Mouse (Mus musculus) MEL (cell line): ENCODE data around the gene Nup210l. TPM values are rescaled to one million over a fixed set of nuclear protein-coding genes. Genes with fewer than 3 reads are reported as not detected.
A peak's percentile ranks its signal among the peaks of the same experiment; 100 is the strongest.
"Not testable (repeated sequence)": the region's sequence is repeated elsewhere in the genome, so short reads cannot be mapped to it uniquely, and the experiment has no call there.

Experiments used
- DNase-seq: peaks from one replicate; pipeline ENCODE4 v3.0.0; 2011; ENCODE audit warnings: low read depth, low spot score
- H3K27ac ChIP-seq: 2 replicates; pipeline ENCODE4 v1.5.1; 2012; ENCODE audit warnings: low read depth, mild to moderate bottlenecking, control low read depth, low read length, moderate library complexity; ENCODE audit not compliant: control insufficient read depth
- H3K27me3 ChIP-seq, 2 experiments: fragments of 150-350 bp in 1 of 2; sonication (generic) in 1 of 2; 2 replicates each; pipeline ENCODE4 v1.6.1; 2012; ENCODE audit warnings: low read length in 2 of 2, mild to moderate bottlenecking in 2 of 2, improper control_type of control experiment in 1 of 2, moderate library complexity in 1 of 2; ENCODE audit not compliant: insufficient read depth in 2 of 2, control insufficient read depth in 1 of 2
- H3K36me3 ChIP-seq, 2 experiments: 2 replicates each; pipeline ENCODE4 v1.6.1; 2012 to 2014; ENCODE audit warnings: low read length in 2 of 2, improper control_type of control experiment in 1 of 2, inconsistent platforms in 1 of 2, mild to moderate bottlenecking in 1 of 2; ENCODE audit not compliant: insufficient read depth in 2 of 2, control insufficient read depth in 1 of 2
- H3K4me1 ChIP-seq, 2 experiments: fragments of 150-350 bp in 1 of 2; sonication (generic) in 1 of 2; 2 replicates each; pipeline ENCODE4 v1.6.1; 2012; ENCODE audit warnings: low read length in 2 of 2, improper control_type of control experiment in 1 of 2, mild to moderate bottlenecking in 1 of 2; ENCODE audit not compliant: insufficient read depth in 2 of 2, control insufficient read depth in 1 of 2
- H3K4me3 ChIP-seq, 2 experiments: fragments of 150-350 bp in 1 of 2; sonication (generic) in 1 of 2; 2 replicates each; pipeline ENCODE4 v1.5.1; 2012; ENCODE audit warnings: low read depth in 2 of 2, low read length in 2 of 2, mild to moderate bottlenecking in 2 of 2, moderate library complexity in 2 of 2, control low read depth in 1 of 2, improper control_type of control experiment in 1 of 2; ENCODE audit not compliant: control insufficient read depth in 1 of 2, insufficient read depth in 1 of 2
- H3K79me2 ChIP-seq: 2 replicates; pipeline ENCODE4 v1.6.1; 2012; ENCODE audit warnings: mild to moderate bottlenecking, low read length, moderate library complexity; ENCODE audit not compliant: control insufficient read depth, poor library complexity, insufficient read depth
- H3K9ac ChIP-seq: 2 replicates; pipeline ENCODE4 v1.6.1; 2012; ENCODE audit warnings: low read depth, mild to moderate bottlenecking, control low read depth, low read length, moderate library complexity; ENCODE audit not compliant: control insufficient read depth, poor library complexity, severe bottlenecking
- H3K9me3 ChIP-seq: fragments of 150-350 bp; sonication (generic); replicated peaks from 2 replicates; pipeline ENCODE4 v1.6.1; 2012; ENCODE audit warnings: mild to moderate bottlenecking, low read length, improper control_type of control experiment, moderate library complexity; ENCODE audit not compliant: insufficient read depth
- CHD1 ChIP-seq: IDR thresholded peaks from 2 replicates; pipeline ENCODE4 v1.6.1; 2012; ENCODE audit warnings: low read depth, mild to moderate bottlenecking, inconsistent platforms, low read length, improper control_type of control experiment
- E2F4 ChIP-seq: IDR thresholded peaks from 2 replicates; pipeline ENCODE4 v1.6.1; 2011; ENCODE audit warnings: low read depth, low read length, improper control_type of control experiment, borderline replicate concordance
- GABPA ChIP-seq: IDR thresholded peaks from 2 replicates; pipeline ENCODE4 v1.6.1; 2012; ENCODE audit warnings: low read depth, mild to moderate bottlenecking, inconsistent platforms, low read length, improper control_type of control experiment, moderate library complexity
- JUND ChIP-seq: IDR thresholded peaks from 2 replicates; pipeline ENCODE4 v1.6.1; 2011; ENCODE audit warnings: low read depth, mild to moderate bottlenecking, improper control_type of control experiment, low read length
- MAFK ChIP-seq: IDR thresholded peaks from 2 replicates; pipeline ENCODE4 v1.6.1; 2011; ENCODE audit warnings: low read depth, mild to moderate bottlenecking, low read length, improper control_type of control experiment, borderline replicate concordance
- MEF2A ChIP-seq: IDR thresholded peaks from 2 replicates; pipeline ENCODE4 v1.6.1; 2014; ENCODE audit warnings: low read depth, mild to moderate bottlenecking, inconsistent platforms, low read length, improper control_type of control experiment; ENCODE audit not compliant: poor library complexity, insufficient replicate concordance, severe bottlenecking; ENCODE audit errors: extremely low read depth
- MYB ChIP-seq: IDR thresholded peaks from 2 replicates; pipeline ENCODE4 v1.6.1; 2011; ENCODE audit warnings: mild to moderate bottlenecking, low read depth, low read length, improper control_type of control experiment
- POLR2A ChIP-seq, 2 experiments: IDR thresholded peaks; 2 replicates each; pipeline ENCODE4 v1.6.1; 2011 to 2012; ENCODE audit warnings: low read length in 2 of 2, mild to moderate bottlenecking in 2 of 2, control low read depth in 1 of 2, improper control_type of control experiment in 1 of 2, low read depth in 1 of 2, moderate library complexity in 1 of 2; ENCODE audit not compliant: control insufficient read depth in 1 of 2, insufficient read depth in 1 of 2, poor library complexity in 1 of 2
- POLR2AphosphoS2 ChIP-seq: IDR thresholded peaks from 2 replicates; pipeline ENCODE4 v1.6.1; 2011; ENCODE audit warnings: low read length, improper control_type of control experiment
- POLR2AphosphoS5 ChIP-seq: IDR thresholded peaks from 2 replicates; pipeline ENCODE4 v1.6.1; 2012; ENCODE audit warnings: low read depth, borderline replicate concordance, mild to moderate bottlenecking, inconsistent platforms, low read length, moderate library complexity, mixed read lengths
- RAD21 ChIP-seq: IDR thresholded peaks from 2 replicates; pipeline ENCODE4 v1.6.1; 2011; ENCODE audit warnings: mild to moderate bottlenecking, low read depth, low read length, improper control_type of control experiment
- RCOR1 ChIP-seq: IDR thresholded peaks from 2 replicates; pipeline ENCODE4 v1.6.1; 2012; ENCODE audit warnings: low read depth, mild to moderate bottlenecking, inconsistent platforms, low read length, improper control_type of control experiment
- SIN3A ChIP-seq: IDR thresholded peaks from 2 replicates; pipeline ENCODE4 v1.6.1; 2012; ENCODE audit warnings: low read length, improper control_type of control experiment, inconsistent platforms
- TAL1 ChIP-seq: IDR thresholded peaks from 2 replicates; pipeline ENCODE4 v1.6.1; 2012; ENCODE audit warnings: mild to moderate bottlenecking, inconsistent platforms, low read length, moderate library complexity, mixed read lengths
- USF1 ChIP-seq: IDR thresholded peaks from 2 replicates; pipeline ENCODE4 v1.6.1; 2014; ENCODE audit warnings: low read depth, mild to moderate bottlenecking, inconsistent platforms, low read length, improper control_type of control experiment, moderate library complexity
- USF2 ChIP-seq, 2 experiments: IDR thresholded peaks; 2 replicates each; pipeline ENCODE4 v1.6.1; 2011 to 2012; ENCODE audit warnings: improper control_type of control experiment in 2 of 2, low read length in 2 of 2, borderline replicate concordance in 1 of 2, inconsistent platforms in 1 of 2, low read depth in 1 of 2, mild to moderate bottlenecking in 1 of 2; ENCODE audit not compliant: insufficient read depth in 1 of 2
- ZKSCAN1 ChIP-seq: IDR thresholded peaks from 2 replicates; pipeline ENCODE4 v1.6.1; 2012; ENCODE audit warnings: low read depth, mild to moderate bottlenecking, inconsistent platforms, low read length, improper control_type of control experiment, moderate library complexity
- ZMIZ1 ChIP-seq: IDR thresholded peaks from 2 replicates; pipeline ENCODE4 v1.6.1; 2012; ENCODE audit warnings: low read depth, mild to moderate bottlenecking, inconsistent platforms, low read length, improper control_type of control experiment, moderate library complexity
- polyA plus RNA-seq, 2 experiments: library from polyadenylated mRNA; stranded (reverse) in 1 of 2; unstranded in 1 of 2; fragments of >175 nt in 1 of 2; fragments of >200 nt in 1 of 2; gene quantifications; 2 replicates each; pipeline versions ENCODE4 v1.2.1 to v1.2.4; 2012; ENCODE audit warnings: low replicate concordance in 2 of 2, low read depth in 1 of 2; ENCODE audit not compliant: insufficient read length in 2 of 2, insufficient read depth in 1 of 2, missing spikeins in 1 of 2
- total RNA-seq: library from RNA; depleted of rRNA; stranded (reverse); fragments of 300-350 nt; gene quantifications from 2 replicates; pipeline ENCODE4 v1.2.3, GENCODE M21; 2012

The Nup210l gene
- total and polyA plus RNA-seq, 3 experiments, result 0.54 to 0.65 TPM; not detected in 1

GRCm38 (mm10) chr3:90247960-90248745, 144.2 kb downstream of the Nup210l start, which contains the start of gene Slc39a1 (continued):
- TF ChIP-seq MEF2A (no peak), TAL1 (no peak), E2F4 (no peak), POLR2AphosphoS5 (no peak)

GRCm38 (mm10) chr3:90248746-90249100, 144.8 kb downstream of the Nup210l start:
- Histone ChIP-seq H3K27me3 (no peaks in the 10 kb centered on the region), H3K27ac (no peak overlapping the region), H3K79me2 (peaks cover 7% of the 10 kb centered on the region), H3K9ac (peak overlapping the region; percentile 78), H3K36me3 (peaks cover 0 to 7% of the 10 kb centered on the region in 2 experiments; a peak in 2 of 4 replicates), H3K4me3 (peak overlapping the region; percentile 72 to 98), H3K4me1 (peaks cover 7 to 10% of the 10 kb centered on the region in 2 experiments; a peak in 2 of 4 replicates), H3K9me3 (no peaks in the 10 kb centered on the region)
- TF ChIP-seq ZMIZ1 (no peak), JUND (no peak), USF1 (no peak), POLR2AphosphoS2 (no peak), USF2 (IDR thresholded peaks at IDR 0.05; ENCODE audit: borderline replicate concordance in 1 of 2, insufficient read depth in 1 of 2, low read depth in 1 of 2, low read length in 2 of 2) (no peak), MYB (no peak), CHD1 (no peak), MEF2A (no peak), POLR2A (IDR thresholded peaks at IDR 0.05; ENCODE audit: control insufficient read depth in 1 of 2, insufficient read depth in 1 of 2, low read depth in 1 of 2, low read length in 2 of 2, poor library complexity in 1 of 2) (no peak), RCOR1 (no peak), RAD21 (no peak)
- DNase-seq, result no peak

GRCm38 (mm10) chr3:90250791-90251190, 146.9 kb downstream of the Nup210l start:
- TF ChIP-seq ZKSCAN1 (no peak), SIN3A (no peak), GABPA (no peak), MAFK (no peak)

GRCm38 (mm10) chr3:90251731-90252226, 147.8 kb downstream of the Nup210l start:
- DNase-seq, H3K9me3 ChIP-seq, H3K4me1 ChIP-seq, H3K36me3 ChIP-seq, H3K4me3 ChIP-seq, H3K27ac ChIP-seq, H3K9ac ChIP-seq, H3K27me3 ChIP-seq: not testable (repeated sequence)
- H3K79me2 ChIP-seq, result peaks cover 27% of the 10 kb centered on the region

More at GRCm38 (mm10) chr3:90250791-90251190, 146.9 kb downstream of the Nup210l start:
- H3K4me1 ChIP-seq, result peaks cover 8 to 10% of the 10 kb centered on the region in 2 experiments; a peak in 3 of 4 replicates
- H3K9ac ChIP-seq, result no peak overlapping the region
- no peak overlapping the region for H3K27ac ChIP-seq
- no peaks in the 10 kb centered on the region for H3K27me3 ChIP-seq
- peaks cover 0 to 12% of the 10 kb centered on the region in 2 experiments; a peak in 3 of 4 replicates for H3K36me3 ChIP-seq
- no peak for DNase-seq
- H3K9me3 ChIP-seq, result no peaks in the 10 kb centered on the region
- no peak overlapping the region for H3K4me3 ChIP-seq
- peaks cover 21% of the 10 kb centered on the region for H3K79me2 ChIP-seq

GRCm38 (mm10) chr3:90252659-90253058, 148.7 kb downstream of the Nup210l start:
- not testable (repeated sequence) for DNase-seq, H3K27ac ChIP-seq, H3K4me3 ChIP-seq, H3K27me3 ChIP-seq, H3K36me3 ChIP-seq, H3K9ac ChIP-seq, H3K4me1 ChIP-seq, H3K9me3 ChIP-seq
- H3K79me2 ChIP-seq, result peaks cover 29% of the 10 kb centered on the region
